Mouse (Mus musculus): ENCODE results near the gene Tldc1. TPM values are rescaled to one million over a fixed set of nuclear protein-coding genes. Genes with fewer than 3 reads are reported as not detected.

Tldc1 gene
- polyA plus RNA-seq (2015; fragmentation: Nextera tagmentation; extraction: Ambion mirVana), result 10.0 and 12.0 TPM in 2 replicates

GRCm38 (mm10) chr8:119778263-119778662, at the start of gene Tldc1:
Gene Tldc1, minus strand, starts transcription at chr8:119778416.
- H3K9ac ChIP-seq (replicated peaks), result peak within 1 kb of the TSS; percentile 79
- no peaks in the 10 kb centered on the region for H3K27me3 ChIP-seq (replicated peaks)
- no peaks in the 10 kb centered on the region for H3K36me3 ChIP-seq
- H3K9me3 ChIP-seq (replicated peaks), result no peaks in the 10 kb centered on the region
- peak; percentile 97 for ATAC-seq (ENCODE audit: low FRiP score)
- H3K4me2 ChIP-seq, result peak within 1 kb of the TSS; percentile 93
- peaks cover 29% of the 10 kb centered on the region for H3K4me1 ChIP-seq
- peak within 1 kb of the TSS; percentile 90 for H3K27ac ChIP-seq (replicated peaks)
- under 1% methylated on average over 18 of the region's 18 CpGs for whole genome bisulfite sequencing
- H3K4me3 ChIP-seq (replicated peaks), result peak within 1 kb of the TSS; percentile 67

GRCm38 (mm10) chr8:119827721-119828153, 49.5 kb upstream of the Tldc1 start:
- Histone ChIP-seq H3K9ac (replicated peaks) (no peak overlapping the region), H3K27me3 (replicated peaks) (no peaks in the 10 kb centered on the region), H3K9me3 (replicated peaks) (no peaks in the 10 kb centered on the region), H3K4me1 (peaks cover 80% of the 10 kb centered on the region), H3K4me2 (no peak overlapping the region), H3K36me3 (no peaks in the 10 kb centered on the region), H3K4me3 (replicated peaks) (no peak overlapping the region), H3K27ac (replicated peaks) (peak overlapping the region; percentile 41; the same call in 1 of the 2 replicates)
- WGBS, result 47% methylated on average over 4 of the region's 4 CpGs
- ATAC-seq (ENCODE audit: low FRiP score), result no peak

- WGBS, result 70% methylated on average over 5 of the region's 5 CpGs
- Histone ChIP-seq H3K4me2 (no peak overlapping the region), H3K4me3 (replicated peaks) (no peak overlapping the region), H3K27ac (replicated peaks) (no peak overlapping the region), H3K9me3 (replicated peaks) (no peaks in the 10 kb centered on the region), H3K9ac (replicated peaks) (no peak overlapping the region), H3K36me3 (peaks cover 7% of the 10 kb centered on the region; the same call in 1 of the 2 replicates), H3K4me1 (peaks cover 73% of the 10 kb centered on the region), H3K27me3 (replicated peaks) (no peaks in the 10 kb centered on the region)
- ATAC-seq (ENCODE audit: low FRiP score), result no peak
Measured at GRCm38 (mm10) chr8:119826982-119827381, 48.8 kb upstream of the Tldc1 start.

GRCm38 (mm10) chr8:119825950-119826730, 47.9 kb upstream of the Tldc1 start:
- no peaks in the 10 kb centered on the region for H3K27me3 ChIP-seq (replicated peaks)
- peaks cover 64% of the 10 kb centered on the region for H3K4me1 ChIP-seq
- 84% methylated on average over 19 of the region's 19 CpGs for WGBS
- ATAC-seq (ENCODE audit: low FRiP score), result no peak
- H3K9ac ChIP-seq (replicated peaks), result no peak overlapping the region
- H3K9me3 ChIP-seq (replicated peaks), result no peaks in the 10 kb centered on the region
- H3K27ac ChIP-seq (replicated peaks), result no peak overlapping the region
- peaks cover 15% of the 10 kb centered on the region for H3K36me3 ChIP-seq
- no peak overlapping the region for H3K4me2 ChIP-seq
- H3K4me3 ChIP-seq (replicated peaks), result no peak overlapping the region

- Histone ChIP-seq H3K27me3 (replicated peaks) (no peaks in the 10 kb centered on the region), H3K4me3 (replicated peaks) (no peak overlapping the region), H3K9ac (replicated peaks) (no peak overlapping the region), H3K4me2 (no peak overlapping the region), H3K4me1 (peaks cover 51% of the 10 kb centered on the region), H3K36me3 (peaks cover 26% of the 10 kb centered on the region), H3K9me3 (replicated peaks) (no peaks in the 10 kb centered on the region), H3K27ac (replicated peaks) (peak overlapping the region; percentile 28; the same call in 1 of the 2 replicates)
- ATAC-seq (ENCODE audit: low FRiP score), result no peak
- 78% methylated on average over 11 of the region's 11 CpGs for WGBS
Measured at GRCm38 (mm10) chr8:119824809-119825273, 46.6 kb upstream of the Tldc1 start.

- 0 out of 2 replicates have a peak overlapping the region, but pooled peaks have one; percentile 28 for H3K27ac ChIP-seq (replicated peaks)
- H3K4me1 ChIP-seq, result peaks cover 44% of the 10 kb centered on the region
- H3K9ac ChIP-seq (replicated peaks), result no peak overlapping the region
- no peak for ATAC-seq (ENCODE audit: low FRiP score)
- no peak overlapping the region for H3K4me2 ChIP-seq
- peaks cover 26% of the 10 kb centered on the region for H3K36me3 ChIP-seq
- H3K4me3 ChIP-seq (replicated peaks), result no peak overlapping the region
- no peaks in the 10 kb centered on the region for H3K27me3 ChIP-seq (replicated peaks)
- 48% methylated on average over 4 of the region's 4 CpGs for WGBS
- no peaks in the 10 kb centered on the region for H3K9me3 ChIP-seq (replicated peaks)
Measured at GRCm38 (mm10) chr8:119824100-119824499, 45.9 kb upstream of the Tldc1 start.

- ATAC-seq (ENCODE audit: low FRiP score), result no peak
- Histone ChIP-seq H3K36me3 (peaks cover 33% of the 10 kb centered on the region), H3K4me3 (replicated peaks) (no peak overlapping the region), H3K4me2 (no peak overlapping the region), H3K27me3 (replicated peaks) (no peaks in the 10 kb centered on the region), H3K9me3 (replicated peaks) (no peaks in the 10 kb centered on the region), H3K4me1 (peaks cover 36% of the 10 kb centered on the region), H3K9ac (replicated peaks) (no peak overlapping the region), H3K27ac (replicated peaks) (no peak overlapping the region)
- WGBS, result 95% methylated on average over 9 of the region's 9 CpGs
Measured at GRCm38 (mm10) chr8:119823278-119823677, 45.1 kb upstream of the Tldc1 start.

GRCm38 (mm10) chr8:119821691-119822090, 43.5 kb upstream of the Tldc1 start:
- WGBS, result 88% methylated on average over 6 of the region's 6 CpGs

GRCm38 (mm10) chr8:119819976-119820375, 41.8 kb upstream of the Tldc1 start:
- Histone ChIP-seq H3K27ac (replicated peaks) (no peak overlapping the region), H3K4me2 (no peak overlapping the region), H3K4me1 (peaks cover 30% of the 10 kb centered on the region), H3K27me3 (replicated peaks) (no peaks in the 10 kb centered on the region), H3K36me3 (peaks cover 37% of the 10 kb centered on the region), H3K4me3 (replicated peaks) (no peak overlapping the region), H3K9me3 (replicated peaks) (no peaks in the 10 kb centered on the region), H3K9ac (replicated peaks) (no peak overlapping the region)
- no peak for ATAC-seq (ENCODE audit: low FRiP score)
- WGBS, result 93% methylated on average over 8 of the region's 8 CpGs

More at GRCm38 (mm10) chr8:119821691-119822090, 43.5 kb upstream of the Tldc1 start:
- Histone ChIP-seq H3K27ac (replicated peaks) (no peak overlapping the region), H3K27me3 (replicated peaks) (no peaks in the 10 kb centered on the region), H3K9me3 (replicated peaks) (no peaks in the 10 kb centered on the region), H3K4me1 (peaks cover 35% of the 10 kb centered on the region), H3K9ac (replicated peaks) (no peak overlapping the region), H3K4me3 (replicated peaks) (no peak overlapping the region), H3K36me3 (peaks cover 36% of the 10 kb centered on the region), H3K4me2 (no peak overlapping the region)
- ATAC-seq (ENCODE audit: low FRiP score), result no peak

- Histone ChIP-seq H3K27me3 (replicated peaks) (no peaks in the 10 kb centered on the region), H3K9me3 (replicated peaks) (no peaks in the 10 kb centered on the region), H3K4me2 (no peak overlapping the region), H3K4me3 (replicated peaks) (no peak overlapping the region), H3K9ac (replicated peaks) (no peak overlapping the region), H3K27ac (replicated peaks) (no peak overlapping the region), H3K36me3 (peaks cover 42% of the 10 kb centered on the region), H3K4me1 (peaks cover 27% of the 10 kb centered on the region)
- ATAC-seq (ENCODE audit: low FRiP score), result no peak
- WGBS, result 57% methylated on average over 7 of the region's 7 CpGs
Measured at GRCm38 (mm10) chr8:119819316-119819715, 41.1 kb upstream of the Tldc1 start.

- Histone ChIP-seq H3K36me3 (peaks cover 39% of the 10 kb centered on the region), H3K27ac (replicated peaks) (no peak overlapping the region), H3K27me3 (replicated peaks) (no peaks in the 10 kb centered on the region), H3K4me1 (peaks cover 24% of the 10 kb centered on the region), H3K4me2 (no peak overlapping the region), H3K9ac (replicated peaks) (no peak overlapping the region), H3K4me3 (replicated peaks) (no peak overlapping the region), H3K9me3 (replicated peaks) (no peaks in the 10 kb centered on the region)
- WGBS, result 40% methylated on average over 12 of the region's 12 CpGs
- ATAC-seq (ENCODE audit: low FRiP score), result no peak
Measured at GRCm38 (mm10) chr8:119817446-119817845, 39.2 kb upstream of the Tldc1 start.

- no peaks in the 10 kb centered on the region for H3K27me3 ChIP-seq (replicated peaks)
- no peak overlapping the region for H3K4me3 ChIP-seq (replicated peaks)
- H3K36me3 ChIP-seq, result peaks cover 28% of the 10 kb centered on the region
- no peak for ATAC-seq (ENCODE audit: low FRiP score)
- whole genome bisulfite sequencing, result 82% methylated on average over 6 of the region's 6 CpGs
- H3K4me1 ChIP-seq, result peaks cover 33% of the 10 kb centered on the region
- H3K27ac ChIP-seq (replicated peaks), result no peak overlapping the region
- no peaks in the 10 kb centered on the region for H3K9me3 ChIP-seq (replicated peaks)
- no peak overlapping the region for H3K9ac ChIP-seq (replicated peaks)
- no peak overlapping the region for H3K4me2 ChIP-seq
Measured at GRCm38 (mm10) chr8:119816219-119816618, 38.0 kb upstream of the Tldc1 start.

Data from neural tube, embryonic 15.5 days (tissue).